Mouse (Mus musculus) lung, embryonic 14.5 days (tissue): ENCODE measurements around the gene Fads6. TPM values are rescaled to one million over a fixed set of nuclear protein-coding genes. Genes with fewer than 3 reads are reported as not detected.

Source experiments
- ATAC-seq: fragments of 200-750 bp; cut with Nextera tagmentation; 2 replicates; pipeline ENCODE4 v1.8.0; 2017; ENCODE audit warnings: mild to moderate bottlenecking, moderate TSS enrichment, moderate library complexity; ENCODE audit not compliant: insufficient read depth
- DNase-seq: peaks from one replicate; pipeline ENCODE4 v3.0.0-alpha.2; 2015
- H3K27ac ChIP-seq: fragments of 300-500 bp; sonication (generic); 2 replicates; pipeline ENCODE4 v1.5.1; 2014; ENCODE audit warnings: low read depth, mild to moderate bottlenecking, moderate library complexity
- H3K27me3 ChIP-seq: fragments of 300-500 bp; sonication (generic); 2 replicates; pipeline ENCODE4 v1.6.1; 2014; ENCODE audit warnings: low read length, control low read depth; ENCODE audit not compliant: insufficient read depth
- H3K36me3 ChIP-seq: fragments of 300-500 bp; sonication (generic); 2 replicates; pipeline ENCODE4 v1.6.1; 2014; ENCODE audit warnings: control low read depth; ENCODE audit not compliant: insufficient read depth
- H3K4me1 ChIP-seq: fragments of 300-500 bp; sonication (generic); 2 replicates; pipeline ENCODE4 v1.6.1; 2014; ENCODE audit warnings: antibody characterized with exemption, control low read depth; ENCODE audit not compliant: insufficient read depth
- H3K4me2 ChIP-seq: fragments of 300-500 bp; sonication (generic); 2 replicates; pipeline ENCODE4 v1.6.1; 2014; ENCODE audit warnings: mild to moderate bottlenecking
- H3K4me3 ChIP-seq: fragments of 300-500 bp; sonication (generic); 2 replicates; pipeline ENCODE4 v1.5.1; 2014; ENCODE audit warnings: low read depth, low read length
- H3K9ac ChIP-seq: fragments of 300-500 bp; sonication (generic); 2 replicates; pipeline ENCODE4 v1.6.1; 2014
- H3K9me3 ChIP-seq: fragments of 300-500 bp; sonication (generic); 2 replicates; pipeline ENCODE4 v1.6.1; 2016; ENCODE audit warnings: low read depth, low read length, control low read depth
- CTCF ChIP-seq: IDR thresholded peaks from 2 replicates; pipeline ENCODE4 v1.5.1; 2016; ENCODE audit warnings: antibody characterized with exemption, low read depth
- WGBS: fragments of 180-500 bp; shearing (Covaris S2); extraction: QIAGEN DNeasy Blood & Tissue Kit; methylation state at CpG from one replicate; pipeline ENCODE4 v1.1.7; 2014; 5-methylcytosine and 5-hydroxymethylcytosine counted together
- polyA plus RNA-seq: library from polyadenylated mRNA; unstranded; fragments of >200 nt; fragmentation: Nextera tagmentation; extraction: Ambion mirVana; gene quantifications from 2 replicates; pipeline ENCODE4 v1.2.1, GENCODE M21; 2014

Gene Fads6
- polyA plus RNA-seq, 1 experiment from 2014 or later: 0.14 TPM

DNA sequence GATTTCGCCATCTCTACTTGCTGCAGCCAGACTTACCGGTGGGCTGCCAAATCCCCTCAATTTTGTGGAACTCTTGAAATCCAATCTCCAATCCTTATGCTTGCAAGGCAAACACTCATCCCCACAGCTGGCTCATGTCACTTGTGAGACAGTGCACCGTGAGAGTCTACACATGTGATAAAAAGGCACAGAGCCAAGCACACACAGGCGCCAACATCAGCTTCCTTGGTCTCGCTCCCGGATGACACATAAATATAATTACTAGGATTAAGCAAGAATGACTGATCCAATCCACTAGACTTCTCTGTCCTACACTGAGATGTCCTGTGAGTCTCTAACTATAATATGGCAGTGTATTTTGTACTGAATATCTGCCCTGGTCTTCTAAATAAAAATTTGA is 6.5 kb downstream of the Fads6 start:
- Histone ChIP-seq H3K27ac (no peak overlapping the region), H3K4me3 (no peak overlapping the region), H3K4me2 (no peak overlapping the region), H3K9me3 (no peaks in the 10 kb centered on the region), H3K36me3 (no peaks in the 10 kb centered on the region), H3K9ac (no peak overlapping the region), H3K27me3 (no peaks in the 10 kb centered on the region), H3K4me1 (peaks cover 9% of the 10 kb centered on the region)
- no peak for TF ChIP-seq CTCF
- 33% methylated on average over 6 of the region's 6 CpGs for whole genome bisulfite sequencing
- ATAC-seq: peak; percentile 88
- DNase-seq: peak; percentile 97

DNA sequence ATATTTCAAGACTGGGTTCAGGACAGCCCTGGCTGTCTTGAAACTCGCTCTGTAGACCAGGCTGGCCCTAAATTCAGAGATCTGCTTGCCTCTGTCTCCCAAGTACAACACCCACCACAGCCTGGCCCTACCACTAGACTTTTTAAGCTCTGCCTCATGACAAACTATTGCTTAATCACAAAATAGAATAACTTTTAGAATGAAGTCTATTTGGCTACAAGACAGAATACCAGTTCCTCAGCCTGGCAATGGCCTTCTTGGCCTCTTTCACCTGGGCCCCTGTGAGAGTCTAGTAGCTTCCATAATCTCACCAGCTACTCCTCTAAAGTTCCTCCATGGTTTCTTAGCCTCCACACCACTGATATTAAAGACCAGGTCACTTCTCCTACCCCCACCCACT is 7.1 kb downstream of the Fads6 start:
- no peak for TF ChIP-seq CTCF
- Histone ChIP-seq H3K9ac (no peak overlapping the region), H3K9me3 (no peaks in the 10 kb centered on the region), H3K4me2 (no peak overlapping the region), H3K36me3 (no peaks in the 10 kb centered on the region), H3K4me3 (no peak overlapping the region), H3K27me3 (no peaks in the 10 kb centered on the region), H3K27ac (peak overlapping the region; percentile 46; the same call in 1 of the 2 replicates), H3K4me1 (peaks cover 9% of the 10 kb centered on the region)
- no peak for ATAC-seq
- WGBS: 83% methylated on average over 1 of the region's 1 CpGs
- peak; percentile 4 for DNase-seq

GRCm38 (mm10) chr11:115289885-115290284 is 7.6 kb downstream of the Fads6 start:
- no peak overlapping the region for H3K27ac ChIP-seq
- H3K4me1 ChIP-seq: peaks cover 9% of the 10 kb centered on the region
- WGBS: 72% methylated on average over 8 of the region's 8 CpGs
- ATAC-seq (no peak), DNase-seq (no peak)
- no peaks in the 10 kb centered on the region for H3K9me3 ChIP-seq
- H3K9ac ChIP-seq: no peak overlapping the region
- H3K36me3 ChIP-seq: no peaks in the 10 kb centered on the region
- no peak for TF ChIP-seq CTCF
- H3K27me3 ChIP-seq: no peaks in the 10 kb centered on the region
- H3K4me2 ChIP-seq: no peak overlapping the region
- H3K4me3 ChIP-seq: no peak overlapping the region

- no peak for ATAC-seq
- 79% methylated on average over 2 of the region's 2 CpGs for WGBS
- Histone ChIP-seq H3K9me3 (no peaks in the 10 kb centered on the region), H3K27ac (no peak overlapping the region), H3K4me3 (no peak overlapping the region), H3K4me2 (no peak overlapping the region), H3K27me3 (no peaks in the 10 kb centered on the region), H3K4me1 (peaks cover 9% of the 10 kb centered on the region), H3K36me3 (no peaks in the 10 kb centered on the region), H3K9ac (no peak overlapping the region)
- DNase-seq: no peak
- TF ChIP-seq CTCF: no peak
Measured at GRCm38 (mm10) chr11:115288305-115288704, 9.2 kb downstream of the Fads6 start.

GRCm38 (mm10) chr11:115287386-115287785 is 10.1 kb downstream of the Fads6 start:
- Histone ChIP-seq H3K9me3 (no peaks in the 10 kb centered on the region), H3K36me3 (no peaks in the 10 kb centered on the region), H3K27me3 (no peaks in the 10 kb centered on the region), H3K9ac (no peak overlapping the region), H3K4me2 (no peak overlapping the region), H3K27ac (no peak overlapping the region), H3K4me3 (no peak overlapping the region), H3K4me1 (peaks cover 5% of the 10 kb centered on the region; the same call in 1 of the 2 replicates)
- DNase-seq (peak; percentile 39), ATAC-seq (no peak)
- 88% methylated on average over 5 of the region's 5 CpGs for WGBS
- TF ChIP-seq CTCF: no peak

- H3K9me3 ChIP-seq: no peaks in the 10 kb centered on the region
- TF ChIP-seq CTCF: no peak
- H3K27me3 ChIP-seq: no peaks in the 10 kb centered on the region
- no peak overlapping the region for H3K9ac ChIP-seq
- no peak overlapping the region for H3K4me2 ChIP-seq
- WGBS: 70% methylated on average over 19 of the region's 19 CpGs
- H3K36me3 ChIP-seq: no peaks in the 10 kb centered on the region
- ATAC-seq (no peak), DNase-seq (no peak)
- H3K27ac ChIP-seq: no peak overlapping the region
- no peak overlapping the region for H3K4me3 ChIP-seq
- peaks cover 3% of the 10 kb centered on the region; the same call in 1 of the 2 replicates for H3K4me1 ChIP-seq
Measured at GRCm38 (mm10) chr11:115286201-115286993, 11.1 kb downstream of the Fads6 start.

GRCm38 (mm10) chr11:115285282-115285681 is 12.2 kb downstream of the Fads6 start:
- H3K9me3 ChIP-seq: no peaks in the 10 kb centered on the region
- no peak overlapping the region for H3K27ac ChIP-seq
- H3K4me2 ChIP-seq: no peak overlapping the region
- no peak for TF ChIP-seq CTCF
- H3K36me3 ChIP-seq: no peaks in the 10 kb centered on the region
- ATAC-seq: no peak
- H3K9ac ChIP-seq: no peak overlapping the region
- DNase-seq: no peak
- WGBS: 46% methylated on average over 4 of the region's 4 CpGs
- no peak overlapping the region for H3K4me3 ChIP-seq
- H3K4me1 ChIP-seq: no peaks in the 10 kb centered on the region
- H3K27me3 ChIP-seq: no peaks in the 10 kb centered on the region
